Mouse (Mus musculus) kidney, embryonic 14.5 days (tissue): Measurements from ENCODE around the gene 1700013F07Rik. TPM values are rescaled to one million over a fixed set of nuclear protein-coding genes. Genes with fewer than 3 reads are reported as not detected.

ENCODE experiments used
- ATAC-seq: fragments of 200-750 bp; cut with Nextera tagmentation; 2 replicates; pipeline ENCODE4 v1.8.0; 2017; ENCODE audit warnings: moderate number of reproducible peaks, mild to moderate bottlenecking, moderate TSS enrichment, moderate library complexity; ENCODE audit not compliant: low FRiP score, low TSS enrichment
- H3K27ac ChIP-seq: fragments of 300-500 bp; sonication (generic); 2 replicates; pipeline ENCODE4 v1.5.1; 2014; ENCODE audit warnings: low read depth, mild to moderate bottlenecking, low read length, moderate library complexity, mixed read lengths
- H3K27me3 ChIP-seq: fragments of 300-500 bp; sonication (generic); 2 replicates; pipeline ENCODE4 v1.6.1; 2014; ENCODE audit warnings: mild to moderate bottlenecking, low read length; ENCODE audit not compliant: control insufficient read depth, insufficient read depth
- H3K36me3 ChIP-seq: fragments of 300-500 bp; sonication (generic); 2 replicates; pipeline ENCODE4 v1.6.1; 2014; ENCODE audit warnings: low read length, mixed read lengths; ENCODE audit not compliant: control insufficient read depth, insufficient read depth
- H3K4me1 ChIP-seq: fragments of 300-500 bp; sonication (generic); 2 replicates; pipeline ENCODE4 v1.6.1; 2014; ENCODE audit warnings: low read length, mixed read lengths; ENCODE audit not compliant: control insufficient read depth, insufficient read depth
- H3K4me2 ChIP-seq: fragments of 300-500 bp; sonication (generic); replicated peaks from 2 replicates; pipeline ENCODE4 v1.6.1; 2014; ENCODE audit warnings: low read depth, mild to moderate bottlenecking, low read length
- H3K4me3 ChIP-seq: fragments of 300-500 bp; sonication (generic); 2 replicates; pipeline ENCODE4 v1.5.1; 2014; ENCODE audit warnings: mild to moderate bottlenecking, low read length
- H3K9ac ChIP-seq: fragments of 300-500 bp; sonication (generic); 2 replicates; pipeline ENCODE4 v1.6.1; 2014; ENCODE audit warnings: low read depth, mild to moderate bottlenecking, low read length, moderate library complexity
- H3K9me3 ChIP-seq: fragments of 300-500 bp; sonication (generic); 2 replicates; pipeline ENCODE4 v1.6.1; 2016; ENCODE audit warnings: low read length; ENCODE audit not compliant: control insufficient read depth
- WGBS: fragments of 180-500 bp; shearing (Covaris S2); extraction: QIAGEN DNeasy Blood & Tissue Kit; methylation state at CpG from one replicate; pipeline ENCODE4 v1.1.7; 2014; 5-methylcytosine and 5-hydroxymethylcytosine counted together
- polyA plus RNA-seq: library from polyadenylated mRNA; unstranded; fragments of >200 nt; fragmentation: Nextera tagmentation; extraction: Ambion mirVana; gene quantifications from 2 replicates; pipeline ENCODE4 v1.2.1, GENCODE M21; 2014

Gene 1700013F07Rik
- polyA plus RNA-seq, 1 experiment from 2014 or later, result not detected

DNA sequence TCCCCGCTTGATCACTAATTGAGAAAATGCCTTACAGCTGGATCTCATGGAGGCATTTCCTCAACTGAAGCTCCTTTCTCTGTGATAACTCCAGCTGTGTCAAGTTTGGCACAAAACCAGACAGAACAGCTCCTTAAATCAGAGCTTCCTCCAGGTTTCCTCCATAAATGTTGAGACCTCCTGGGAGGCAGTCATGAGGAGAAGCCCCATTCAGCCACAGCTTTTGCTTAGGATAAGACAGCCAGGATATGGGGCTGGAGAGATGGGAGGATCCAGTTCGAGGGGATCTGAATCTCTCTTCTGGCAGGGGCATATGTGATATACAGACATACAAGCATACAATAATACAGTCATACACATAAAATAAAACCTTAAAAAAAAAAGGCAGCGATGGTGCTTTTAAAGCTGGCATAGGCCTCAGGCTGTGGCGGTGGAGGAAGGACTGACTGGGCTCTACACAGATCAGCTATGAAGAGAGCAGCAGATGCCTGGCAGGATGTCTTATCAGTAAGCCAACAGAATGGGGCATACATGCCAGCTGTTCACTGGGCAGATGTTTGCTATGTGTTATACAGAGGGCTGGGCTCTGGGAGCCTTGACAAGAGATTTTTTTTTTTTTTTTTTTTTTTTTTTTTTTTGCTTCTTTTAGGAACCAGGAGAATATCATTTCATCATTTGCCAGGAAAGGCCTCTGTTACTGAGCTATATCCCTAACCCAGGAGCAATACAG is 25.0 kb upstream of the 1700013F07Rik start:
- H3K9ac ChIP-seq, result no peak overlapping the region
- H3K4me1 ChIP-seq, result peaks cover 3% of the 10 kb centered on the region; the same call in 1 of the 2 replicates
- 81% methylated on average over 3 of the region's 4 CpGs for WGBS
- no peaks in the 10 kb centered on the region for H3K27me3 ChIP-seq
- no peak for ATAC-seq
- no peak overlapping the region for H3K4me3 ChIP-seq
- no peaks in the 10 kb centered on the region for H3K9me3 ChIP-seq
- no peak overlapping the region for H3K4me2 ChIP-seq
- H3K27ac ChIP-seq, result no peak overlapping the region
- H3K36me3 ChIP-seq, result no peaks in the 10 kb centered on the region

DNA sequence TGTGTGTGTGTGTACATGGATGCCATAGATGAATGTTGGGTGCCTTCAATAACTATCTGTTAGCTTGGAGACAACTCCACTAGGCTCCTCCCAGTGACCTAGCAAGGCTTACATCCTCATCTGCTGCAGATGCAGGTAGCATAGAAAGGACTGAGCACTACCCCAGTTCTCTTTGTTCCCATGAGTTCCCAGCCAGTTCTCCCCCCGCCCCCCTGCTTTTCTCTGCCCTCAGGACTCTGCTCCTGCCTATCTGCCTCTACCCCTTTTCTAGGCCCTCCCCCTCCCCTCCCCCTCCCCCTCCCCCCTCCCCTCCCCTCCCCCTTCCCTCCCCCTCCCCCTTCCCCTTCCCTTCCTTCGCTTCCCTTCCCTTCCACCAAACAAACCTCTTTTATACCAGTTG is 23.8 kb upstream of the 1700013F07Rik start:
- 67% methylated on average over 1 of the region's 2 CpGs for WGBS
- no peak overlapping the region for H3K4me3 ChIP-seq

DNA sequence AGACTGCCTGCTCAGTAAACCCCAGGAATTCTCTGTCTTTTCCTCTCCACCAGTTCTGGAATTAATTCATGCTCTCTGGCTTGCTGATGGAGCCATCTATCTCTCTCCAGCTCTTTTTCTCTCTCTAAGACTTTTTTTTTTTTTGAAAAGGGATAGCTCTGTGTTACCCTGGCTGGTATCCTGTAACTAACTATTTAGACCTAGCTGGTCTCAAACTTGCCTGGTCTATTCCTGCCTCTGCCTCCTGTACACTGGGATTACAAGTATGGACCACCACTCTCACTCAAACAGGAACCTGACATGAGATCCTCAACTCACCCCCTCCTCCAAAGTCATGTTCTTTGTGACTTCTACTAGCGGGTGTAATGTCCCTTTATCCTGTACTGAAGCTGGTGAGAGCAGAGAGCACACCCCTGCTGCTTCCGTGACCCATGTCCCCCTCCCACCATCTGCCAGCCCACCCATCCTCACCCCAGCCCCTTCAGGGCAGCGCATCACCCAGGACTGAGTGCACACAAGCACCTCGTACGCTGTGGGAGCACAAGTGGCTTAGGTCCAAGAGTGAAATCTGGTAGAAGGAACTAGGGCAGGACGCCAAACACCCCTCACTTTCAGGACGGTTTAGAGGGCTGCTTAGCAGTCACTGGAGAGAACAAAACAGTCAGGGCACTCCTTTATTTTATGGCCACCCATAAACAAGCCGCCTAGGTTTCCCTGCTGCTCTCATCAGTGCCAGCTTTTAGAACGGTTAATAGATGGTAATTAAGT is 23.1 kb upstream of the 1700013F07Rik start:
- Histone ChIP-seq H3K4me2 (no peak overlapping the region; the same call in 1 of the 2 replicates), H3K4me3 (no peak overlapping the region), H3K9me3 (no peaks in the 10 kb centered on the region), H3K27me3 (no peaks in the 10 kb centered on the region), H3K27ac (no peak overlapping the region), H3K36me3 (no peaks in the 10 kb centered on the region), H3K4me1 (peaks cover 3% of the 10 kb centered on the region; the same call in 1 of the 2 replicates), H3K9ac (no peak overlapping the region)
- ATAC-seq, result no peak
- WGBS, result 6% methylated on average over 9 of the region's 9 CpGs

More for the DNA sequence above, 23.8 kb upstream of the 1700013F07Rik start:
- H3K27me3 ChIP-seq, result no peaks in the 10 kb centered on the region
- H3K27ac ChIP-seq, result no peak overlapping the region
- H3K9me3 ChIP-seq, result no peaks in the 10 kb centered on the region
- H3K36me3 ChIP-seq, result no peaks in the 10 kb centered on the region
- no peak for ATAC-seq
- no peak overlapping the region for H3K9ac ChIP-seq
- H3K4me1 ChIP-seq, result peaks cover 3% of the 10 kb centered on the region; the same call in 1 of the 2 replicates
- H3K4me2 ChIP-seq, result no peak overlapping the region

DNA sequence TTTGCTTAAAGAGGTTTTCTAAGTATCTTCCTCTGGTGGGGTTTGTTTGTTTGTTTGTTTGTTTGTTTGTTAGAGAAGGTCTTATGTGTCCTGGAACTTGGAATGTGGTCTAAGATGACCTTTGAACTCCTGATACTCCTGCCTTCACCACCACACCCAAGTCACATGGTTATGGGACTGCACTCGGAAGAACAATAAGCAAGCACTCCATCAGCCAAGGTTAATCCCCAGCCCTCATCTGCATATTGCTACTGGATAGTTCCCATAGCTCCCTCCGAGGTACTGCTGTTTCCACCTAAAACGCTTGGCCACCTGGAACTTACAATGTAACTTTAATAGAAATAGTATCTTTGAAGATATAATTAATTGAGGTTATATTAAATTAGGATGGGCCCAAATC is 20.5 kb upstream of the 1700013F07Rik start:
- H3K9ac ChIP-seq, result no peak overlapping the region
- H3K4me3 ChIP-seq, result no peak overlapping the region
- 71% methylated on average over 3 of the region's 3 CpGs for WGBS
- H3K27me3 ChIP-seq, result no peaks in the 10 kb centered on the region
- no peaks in the 10 kb centered on the region for H3K36me3 ChIP-seq
- no peaks in the 10 kb centered on the region for H3K9me3 ChIP-seq
- H3K27ac ChIP-seq, result no peak overlapping the region
- peaks cover 3% of the 10 kb centered on the region; the same call in 1 of the 2 replicates for H3K4me1 ChIP-seq
- no peak for ATAC-seq
- no peak overlapping the region for H3K4me2 ChIP-seq

DNA sequence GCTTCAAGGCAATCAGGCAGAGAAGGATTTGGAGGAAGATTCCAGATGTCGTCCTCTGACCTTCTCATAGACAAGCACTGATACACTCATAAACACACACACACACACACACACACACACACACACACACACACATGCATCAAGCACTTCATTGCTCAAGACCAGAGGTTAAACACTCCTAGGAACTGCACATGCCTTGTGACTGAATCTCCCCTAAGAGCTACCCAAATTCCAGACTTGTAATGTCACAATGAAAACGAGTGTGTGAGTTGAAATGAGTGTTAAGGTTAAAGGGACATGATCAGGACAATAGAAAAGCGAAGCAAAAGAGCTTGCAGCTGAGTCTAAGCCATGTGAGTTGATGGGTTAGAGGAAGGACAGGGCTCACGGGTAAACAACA is 15.7 kb upstream of the 1700013F07Rik start:
- no peak overlapping the region for H3K4me3 ChIP-seq
- no peak overlapping the region for H3K27ac ChIP-seq
- WGBS, result 58% methylated on average over 4 of the region's 4 CpGs
- H3K9ac ChIP-seq, result no peak overlapping the region
- no peaks in the 10 kb centered on the region for H3K27me3 ChIP-seq
- H3K36me3 ChIP-seq, result no peaks in the 10 kb centered on the region
- no peak for ATAC-seq
- H3K4me1 ChIP-seq, result no peaks in the 10 kb centered on the region
- H3K9me3 ChIP-seq, result no peaks in the 10 kb centered on the region
- H3K4me2 ChIP-seq, result no peak overlapping the region

DNA sequence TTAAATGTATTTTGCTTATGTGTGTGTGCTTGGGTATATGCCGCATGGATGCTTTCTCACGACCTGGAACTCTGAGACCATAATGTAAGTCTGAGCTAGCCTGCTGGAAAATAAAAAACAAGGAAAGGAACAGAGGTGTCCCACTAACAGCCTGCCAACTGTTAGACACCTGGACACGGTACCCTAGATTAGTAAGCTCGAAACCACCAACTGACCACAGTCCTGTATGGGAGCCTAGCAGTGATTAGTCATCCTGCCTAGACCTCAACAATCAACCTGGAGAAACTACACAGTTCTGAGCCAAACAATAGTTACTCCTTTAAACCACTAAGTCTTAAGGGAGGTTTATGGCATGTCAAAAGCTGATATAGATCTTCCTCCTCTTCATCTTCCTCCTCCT is 10.5 kb upstream of the 1700013F07Rik start:
- Histone ChIP-seq H3K27me3 (no peaks in the 10 kb centered on the region), H3K4me1 (no peaks in the 10 kb centered on the region), H3K27ac (no peak overlapping the region), H3K9ac (no peak overlapping the region), H3K4me3 (no peak overlapping the region), H3K4me2 (no peak overlapping the region), H3K36me3 (no peaks in the 10 kb centered on the region), H3K9me3 (no peaks in the 10 kb centered on the region)
- no peak for ATAC-seq
- 87% methylated on average over 4 of the region's 4 CpGs for WGBS

DNA sequence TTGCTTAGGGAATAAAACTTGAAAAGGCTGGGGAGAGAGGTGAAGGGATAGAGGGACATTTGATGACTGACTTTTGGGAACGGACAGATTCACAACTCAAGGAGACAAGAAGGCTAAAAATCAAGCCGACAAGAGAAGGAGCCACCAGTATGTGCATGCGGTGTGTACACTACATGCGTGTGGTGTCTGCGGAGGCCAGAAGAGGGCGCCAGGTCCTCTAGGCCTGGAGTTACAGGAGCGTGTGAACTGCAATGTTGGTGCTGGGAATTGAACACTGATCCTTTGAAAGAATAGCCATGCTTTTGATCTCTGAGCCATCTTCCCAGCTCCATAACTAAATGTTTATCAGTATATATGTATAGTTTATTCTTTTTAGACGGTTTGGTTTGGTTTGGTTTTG is 5.5 kb upstream of the 1700013F07Rik start:
- H3K9me3 ChIP-seq, result no peaks in the 10 kb centered on the region
- 95% methylated on average over 8 of the region's 8 CpGs for WGBS
- H3K4me3 ChIP-seq, result no peak overlapping the region
- no peaks in the 10 kb centered on the region for H3K4me1 ChIP-seq
- H3K4me2 ChIP-seq, result no peak overlapping the region
- no peaks in the 10 kb centered on the region for H3K27me3 ChIP-seq
- ATAC-seq, result no peak
- H3K9ac ChIP-seq, result no peak overlapping the region
- H3K27ac ChIP-seq, result no peak overlapping the region
- H3K36me3 ChIP-seq, result no peaks in the 10 kb centered on the region

DNA sequence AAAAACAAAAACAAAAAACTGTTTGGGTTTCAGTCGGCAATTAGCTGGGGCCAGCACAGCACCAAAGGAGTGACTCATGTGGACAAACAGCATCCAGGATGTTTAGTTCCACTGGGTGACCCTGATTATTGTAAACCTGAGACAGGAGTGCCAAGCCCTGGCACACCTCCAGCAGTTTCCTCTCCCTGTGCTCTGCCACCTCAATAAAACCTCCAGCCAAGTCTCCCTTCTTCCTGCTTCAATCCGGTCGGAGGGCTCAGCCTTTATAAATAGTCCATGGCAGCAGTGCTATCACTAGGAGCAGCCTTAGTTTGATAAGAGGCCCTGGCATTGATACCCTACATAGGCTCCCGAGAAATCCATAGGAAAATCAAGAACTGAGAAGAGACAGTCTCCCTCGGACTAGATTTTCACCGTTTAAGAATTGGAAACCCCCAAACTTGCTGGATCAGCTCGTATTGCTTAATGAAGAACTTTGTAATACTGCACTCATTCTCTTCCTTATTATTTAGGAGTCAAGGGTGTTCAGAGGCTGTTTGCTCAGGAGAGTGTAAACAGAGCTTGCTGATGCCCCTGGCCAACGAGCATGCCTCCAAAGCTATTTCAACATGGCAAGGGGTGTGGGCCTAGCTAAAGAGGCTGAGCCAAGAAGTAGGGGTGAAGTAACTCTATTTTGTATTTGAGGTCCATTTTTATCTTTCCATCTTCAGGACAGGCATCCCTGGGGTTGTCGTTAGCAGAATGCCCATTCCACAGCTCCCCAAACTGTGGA is 650 bp upstream of the 1700013F07Rik start:
- no peak for ATAC-seq
- no peaks in the 10 kb centered on the region for H3K4me1 ChIP-seq
- no peak overlapping the region for H3K9ac ChIP-seq
- WGBS, result 67% methylated on average over 9 of the region's 9 CpGs
- no peaks in the 10 kb centered on the region for H3K9me3 ChIP-seq
- no peak overlapping the region for H3K4me3 ChIP-seq
- H3K27ac ChIP-seq, result no peak overlapping the region
- no peaks in the 10 kb centered on the region for H3K36me3 ChIP-seq
- H3K27me3 ChIP-seq, result peaks cover 21% of the 10 kb centered on the region
- H3K4me2 ChIP-seq, result no peak overlapping the region
